Mouse (Mus musculus) liver, embryonic 16.5 days (tissue): ENCODE measurements around the gene Id1. TPM values are rescaled to one million over a fixed set of nuclear protein-coding genes. Genes with fewer than 3 reads are reported as not detected.

ENCODE experiments used
- ATAC-seq: fragments of 200-750 bp; cut with Nextera tagmentation; 2 replicates; pipeline ENCODE4 v1.8.0; 2017; ENCODE audit warnings: low read depth, mild to moderate bottlenecking, moderate number of reproducible peaks, moderate library complexity
- H3K27ac ChIP-seq: fragments of 300-500 bp; sonication (generic); 2 replicates; pipeline ENCODE4 v1.5.1; 2014; ENCODE audit warnings: mild to moderate bottlenecking, low read length
- H3K27me3 ChIP-seq: fragments of 300-500 bp; sonication (generic); 2 replicates; pipeline ENCODE4 v1.6.1; 2014; ENCODE audit warnings: low read depth, low read length, mixed read lengths; ENCODE audit not compliant: control insufficient read depth, insufficient read depth
- H3K36me3 ChIP-seq: fragments of 300-500 bp; sonication (generic); 2 replicates; pipeline ENCODE4 v1.6.1; 2014; ENCODE audit warnings: mild to moderate bottlenecking; ENCODE audit not compliant: control insufficient read depth, insufficient read depth
- H3K4me1 ChIP-seq: fragments of 300-500 bp; sonication (generic); 2 replicates; pipeline ENCODE4 v1.6.1; 2014; ENCODE audit warnings: low read depth, low read length, mixed read lengths; ENCODE audit not compliant: control insufficient read depth
- H3K4me2 ChIP-seq: fragments of 300-500 bp; sonication (generic); 2 replicates; pipeline ENCODE4 v1.6.1; 2014; ENCODE audit warnings: low read depth, low read length, mixed read lengths
- H3K4me3 ChIP-seq: fragments of 300-500 bp; sonication (generic); 2 replicates; pipeline ENCODE4 v1.5.1; 2014; ENCODE audit warnings: low read depth, mild to moderate bottlenecking, low read length
- H3K9ac ChIP-seq: fragments of 300-500 bp; sonication (generic); 2 replicates; pipeline ENCODE4 v1.6.1; 2014; ENCODE audit warnings: low read depth, low read length
- H3K9me3 ChIP-seq: fragments of 300-500 bp; sonication (generic); replicated peaks from 2 replicates; pipeline ENCODE4 v1.6.1; 2016; ENCODE audit warnings: low read length; ENCODE audit not compliant: control insufficient read depth
- WGBS: fragments of 180-500 bp; shearing (Covaris S2); extraction: QIAGEN DNeasy Blood & Tissue Kit; methylation state at CpG from one replicate; pipeline ENCODE4 v1.1.7; 2014; ENCODE audit not compliant: insufficient replicate concordance; 5-methylcytosine and 5-hydroxymethylcytosine counted together
- polyA plus RNA-seq: library from polyadenylated mRNA; unstranded; fragments of >200 nt; fragmentation: Nextera tagmentation; extraction: Ambion mirVana; gene quantifications from 2 replicates; pipeline ENCODE4 v1.2.1, GENCODE M21; 2015

The Id1 gene
- polyA plus RNA-seq, 1 experiment from 2014 or later, result 18.8 TPM

DNA sequence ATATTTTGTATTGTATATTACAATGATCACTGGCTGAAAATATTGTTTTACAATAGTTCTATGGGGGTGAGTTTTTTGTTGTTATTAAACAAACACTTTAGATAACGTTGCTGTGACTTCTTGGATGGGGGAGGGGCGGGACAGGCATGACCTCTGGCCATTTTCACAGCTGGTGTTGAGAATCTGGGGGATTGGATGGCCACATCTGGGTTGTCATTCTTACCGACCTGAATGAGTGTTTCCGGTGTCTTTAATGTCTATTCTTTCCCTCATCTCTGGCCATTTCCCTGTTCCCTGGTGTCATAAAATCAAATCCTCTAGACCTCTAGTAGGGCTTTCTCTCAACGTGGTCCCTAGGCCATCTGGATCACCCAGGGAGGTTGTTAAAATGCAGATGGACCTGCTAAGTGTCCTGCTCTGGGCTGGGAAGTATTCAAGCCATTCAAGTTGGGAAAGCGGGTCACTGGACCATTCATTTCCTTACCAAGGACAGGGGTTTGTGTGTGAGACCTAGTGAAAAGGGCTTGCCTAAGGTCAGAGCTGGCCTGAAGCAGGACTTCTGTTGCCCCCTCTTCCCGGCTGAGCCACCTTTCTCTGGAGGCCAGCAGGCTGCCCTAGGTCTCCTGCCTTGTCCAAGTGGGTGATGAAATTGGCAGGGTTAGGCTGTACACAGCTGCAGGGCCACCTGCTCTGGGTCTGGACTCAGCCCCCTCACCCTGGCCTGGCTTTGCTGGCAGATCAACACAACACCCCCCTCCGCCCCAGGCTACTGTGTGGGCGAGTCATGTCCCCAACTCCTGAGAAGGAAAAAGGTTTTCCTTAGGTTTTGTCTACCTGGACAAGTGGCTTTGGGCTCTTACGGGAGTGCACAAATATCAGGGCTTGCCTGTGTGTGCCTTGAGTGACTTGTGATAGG, 1.5 kb downstream of the Id1 start:
- peak overlapping the region; percentile 83 for H3K27ac ChIP-seq
- 13% methylated on average over 10 of the region's 10 CpGs for WGBS
- no peak for ATAC-seq
- peak overlapping the region; percentile 63 for H3K4me3 ChIP-seq
- peak overlapping the region; percentile 98 for H3K4me2 ChIP-seq
- H3K9me3 ChIP-seq, result no peaks in the 10 kb centered on the region
- H3K27me3 ChIP-seq, result peaks cover 17% of the 10 kb centered on the region
- peaks cover 76% of the 10 kb centered on the region for H3K4me1 ChIP-seq
- peak overlapping the region; percentile 68 for H3K9ac ChIP-seq
- no peaks in the 10 kb centered on the region for H3K36me3 ChIP-seq

DNA sequence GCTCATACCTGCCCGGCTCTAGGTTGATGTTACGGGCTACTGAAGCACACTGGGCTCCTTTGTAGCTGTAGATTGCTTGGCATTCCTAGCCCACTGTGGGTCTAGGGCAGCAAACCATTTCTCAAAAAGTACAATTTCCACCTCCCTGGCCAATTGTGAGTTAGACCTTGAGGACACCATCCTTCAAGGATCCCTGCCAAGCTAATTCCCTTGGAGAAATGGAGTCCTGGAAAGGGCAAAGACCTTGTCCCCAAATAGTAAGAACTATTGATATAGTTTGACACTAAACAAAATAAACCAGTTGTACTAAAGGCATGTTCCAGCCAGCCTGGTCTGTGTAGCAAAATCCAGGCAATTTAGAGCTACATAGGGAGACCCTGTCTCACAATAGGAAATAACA, 2.3 kb downstream of the Id1 start:
- H3K9ac ChIP-seq, result peak overlapping the region; percentile 68; the same call in 1 of the 2 replicates
- H3K4me2 ChIP-seq, result peak overlapping the region; percentile 98
- no peaks in the 10 kb centered on the region for H3K36me3 ChIP-seq
- no peaks in the 10 kb centered on the region for H3K9me3 ChIP-seq
- H3K27me3 ChIP-seq, result peaks cover 17% of the 10 kb centered on the region
- peaks cover 76% of the 10 kb centered on the region for H3K4me1 ChIP-seq
- peak overlapping the region; percentile 83 for H3K27ac ChIP-seq
- peak overlapping the region; percentile 63 for H3K4me3 ChIP-seq
- ATAC-seq, result no peak
- WGBS, result 54% methylated on average over 2 of the region's 2 CpGs

DNA sequence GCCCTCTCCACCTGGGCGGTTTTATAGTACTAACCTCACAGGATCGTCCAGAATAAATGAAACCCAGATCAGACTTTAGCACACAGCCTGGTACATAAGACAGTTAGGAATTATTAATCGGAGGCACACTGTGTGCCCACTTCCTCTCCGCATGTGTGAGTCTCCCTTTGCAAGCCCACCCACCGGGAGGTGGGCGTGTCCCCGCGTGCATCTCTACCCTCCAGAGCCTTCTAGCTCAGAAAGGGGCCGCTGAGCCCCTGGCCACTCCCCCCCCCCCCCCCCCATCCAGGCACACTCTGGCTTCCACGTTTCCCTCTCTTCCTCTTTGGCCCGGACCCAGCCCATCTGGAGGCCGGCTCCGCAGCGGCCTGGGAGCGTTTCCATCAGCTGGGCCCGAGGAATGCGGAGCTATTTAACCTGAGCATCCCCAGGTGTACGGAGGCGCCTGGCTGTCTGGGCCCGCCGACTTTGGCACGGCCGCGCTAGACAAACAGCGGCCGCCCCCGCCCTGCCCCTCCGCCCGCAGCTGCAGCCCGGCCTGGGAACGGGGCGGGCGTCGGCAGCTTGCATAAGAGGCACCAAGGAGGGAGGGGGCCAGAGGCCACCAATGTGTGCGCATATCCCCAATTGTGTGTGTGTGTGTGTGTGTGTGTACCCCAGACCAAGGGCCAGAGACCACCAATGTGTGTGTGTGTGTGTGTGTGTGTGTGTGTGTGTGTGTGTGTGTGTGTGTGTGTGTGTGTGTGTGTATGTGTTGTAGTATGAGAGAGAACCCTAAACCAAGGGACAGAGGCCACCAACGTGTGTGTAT, 3.2 kb downstream of the Id1 start:
- Histone ChIP-seq H3K9ac (peak overlapping the region; percentile 41; the same call in 1 of the 2 replicates), H3K4me2 (peak overlapping the region; percentile 98), H3K4me1 (peaks cover 76% of the 10 kb centered on the region), H3K27me3 (peaks cover 17% of the 10 kb centered on the region), H3K9me3 (no peaks in the 10 kb centered on the region), H3K36me3 (no peaks in the 10 kb centered on the region), H3K27ac (peak overlapping the region; percentile 83), H3K4me3 (peak overlapping the region; percentile 63)
- peak; percentile 62 for ATAC-seq
- under 1% methylated on average over 36 of the region's 36 CpGs for WGBS

DNA sequence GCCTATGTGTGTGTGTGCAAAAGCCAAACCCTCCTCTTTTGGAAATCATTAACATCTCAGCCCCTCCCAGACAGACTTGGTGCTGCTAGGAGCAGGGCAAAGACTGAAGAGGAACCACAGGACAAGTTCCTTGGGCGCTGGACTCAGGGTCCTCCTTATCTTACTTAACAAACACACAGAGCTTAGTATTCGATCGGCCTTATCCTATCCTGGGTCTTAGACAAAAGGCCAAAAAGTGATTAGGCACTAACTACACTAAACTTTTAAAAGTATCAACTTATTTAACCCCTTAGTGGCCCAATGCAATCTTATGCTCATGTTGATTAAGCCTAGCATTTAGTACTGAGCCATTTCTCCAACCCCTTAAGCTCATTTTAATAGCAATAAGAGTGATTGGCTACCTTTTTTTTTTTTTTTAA, 3.8 kb downstream of the Id1 start:
- peak overlapping the region; percentile 83 for H3K27ac ChIP-seq
- no peaks in the 10 kb centered on the region for H3K9me3 ChIP-seq
- H3K9ac ChIP-seq, result 0 out of 2 replicates have a peak overlapping the region, but pooled peaks have one; percentile 8
- H3K4me3 ChIP-seq, result peak overlapping the region; percentile 63
- 0% methylated on average over 3 of the region's 3 CpGs for WGBS
- ATAC-seq, result peak; percentile 68
- peaks cover 13% of the 10 kb centered on the region for H3K27me3 ChIP-seq
- peaks cover 72% of the 10 kb centered on the region for H3K4me1 ChIP-seq
- H3K4me2 ChIP-seq, result peak overlapping the region; percentile 98
- H3K36me3 ChIP-seq, result no peaks in the 10 kb centered on the region

DNA sequence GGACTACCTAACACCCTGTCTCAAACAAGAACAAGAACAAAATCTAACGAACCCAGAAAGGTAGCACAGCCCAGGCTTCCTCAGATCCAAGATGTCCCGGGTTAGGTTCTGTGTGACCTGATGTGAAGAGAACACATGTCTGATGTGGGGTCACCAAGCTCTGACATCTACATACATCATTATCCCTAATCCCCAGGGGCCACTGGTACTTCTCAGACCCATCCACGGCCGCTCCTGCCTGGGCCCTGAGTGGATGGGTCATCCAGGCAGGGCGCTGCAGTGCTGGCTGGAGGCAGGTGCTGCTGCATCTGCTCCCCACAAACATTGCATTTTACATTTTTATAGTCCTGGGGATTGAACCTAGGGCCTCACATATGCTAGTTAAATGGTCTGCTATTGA, 4.4 kb downstream of the Id1 start:
- 61% methylated on average over 5 of the region's 5 CpGs for WGBS
- H3K4me2 ChIP-seq, result no peak overlapping the region

DNA sequence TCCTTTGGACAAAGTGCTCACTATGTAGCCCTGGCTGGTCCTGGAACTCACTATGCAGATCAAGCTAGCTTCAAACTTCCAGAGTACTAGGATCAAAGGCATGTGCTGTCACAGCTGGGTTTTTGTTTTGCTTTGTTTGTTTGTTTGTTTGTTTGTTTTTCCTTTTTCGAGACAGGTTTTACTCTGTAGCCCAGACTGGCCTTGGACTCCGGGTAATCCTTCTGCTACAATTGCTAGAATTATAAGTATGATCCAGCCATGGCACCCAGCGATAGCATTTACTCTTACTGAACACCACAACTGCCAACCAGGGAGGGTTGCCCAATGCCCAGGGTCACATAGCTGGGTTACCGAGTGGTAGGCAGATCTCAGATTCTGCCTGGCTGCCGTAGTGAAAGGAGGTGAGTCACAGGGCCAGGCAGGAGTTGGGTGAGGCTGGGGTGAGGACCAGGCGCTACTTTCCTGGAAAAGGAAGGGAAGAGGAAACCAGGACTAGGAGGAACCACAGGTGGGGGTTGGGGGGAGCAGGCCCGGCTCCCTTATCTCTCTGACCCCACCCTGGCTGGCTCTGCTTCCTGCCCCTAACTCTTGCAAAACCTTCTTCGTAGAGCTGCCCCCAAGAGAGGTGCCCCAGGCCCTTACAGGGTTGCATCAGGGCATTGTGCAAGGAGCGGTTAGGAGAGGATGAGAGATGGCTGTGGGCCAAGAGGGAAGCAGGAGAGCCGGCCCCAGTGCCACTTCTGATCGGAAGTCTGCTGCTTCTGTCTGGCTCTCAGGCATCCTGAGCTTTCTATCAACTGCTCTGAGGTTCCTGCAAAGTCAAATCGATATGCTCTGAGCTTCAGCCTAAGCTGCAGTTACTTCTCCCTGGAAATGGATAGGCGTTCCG, 5.3 kb downstream of the Id1 start:
- Histone ChIP-seq H3K9ac (peak overlapping the region; percentile 23; the same call in 1 of the 2 replicates), H3K27me3 (no peaks in the 10 kb centered on the region), H3K4me3 (no peak overlapping the region), H3K4me1 (peaks cover 60% of the 10 kb centered on the region), H3K27ac (peak overlapping the region; percentile 76), H3K36me3 (no peaks in the 10 kb centered on the region), H3K4me2 (peak overlapping the region; percentile 28), H3K9me3 (no peaks in the 10 kb centered on the region)
- ATAC-seq, result peak; percentile 19
- WGBS, result 7% methylated on average over 14 of the region's 14 CpGs

More for the DNA sequence above, 4.4 kb downstream of the Id1 start:
- no peak overlapping the region for H3K4me3 ChIP-seq
- H3K9ac ChIP-seq, result no peak overlapping the region
- H3K27ac ChIP-seq, result peak overlapping the region; percentile 83
- H3K36me3 ChIP-seq, result no peaks in the 10 kb centered on the region
- H3K9me3 ChIP-seq, result no peaks in the 10 kb centered on the region
- no peak for ATAC-seq
- H3K4me1 ChIP-seq, result peaks cover 65% of the 10 kb centered on the region
- peaks cover 6% of the 10 kb centered on the region for H3K27me3 ChIP-seq

DNA sequence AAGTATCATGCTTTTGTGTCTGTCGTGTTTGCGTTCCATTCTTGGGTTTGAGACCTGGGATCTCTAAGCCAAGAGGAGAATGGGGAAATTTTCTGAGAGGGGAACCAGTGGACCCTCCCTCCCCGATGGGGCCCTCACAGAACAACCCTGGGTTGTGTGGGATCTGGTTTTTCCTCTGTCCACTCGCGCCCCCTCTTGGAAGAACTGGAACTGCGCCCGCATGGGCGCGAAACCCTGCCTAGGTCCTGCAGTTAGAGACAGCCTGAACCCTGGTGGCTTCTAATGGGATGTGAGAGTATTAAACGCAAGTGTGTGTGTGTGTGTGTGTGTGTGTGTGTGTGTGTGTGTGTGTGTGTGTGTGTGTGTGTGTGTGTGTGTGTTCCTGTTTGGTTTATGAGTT, 6.4 kb downstream of the Id1 start:
- ATAC-seq, result peak; percentile 28; the same call in 1 of the 2 replicates
- 7% methylated on average over 10 of the region's 10 CpGs for WGBS
- Histone ChIP-seq H3K4me1 (peaks cover 49% of the 10 kb centered on the region), H3K27me3 (no peaks in the 10 kb centered on the region), H3K36me3 (no peaks in the 10 kb centered on the region), H3K9me3 (no peaks in the 10 kb centered on the region), H3K9ac (no peak overlapping the region), H3K27ac (peak overlapping the region; percentile 73), H3K4me3 (no peak overlapping the region), H3K4me2 (peak overlapping the region; percentile 28)

DNA sequence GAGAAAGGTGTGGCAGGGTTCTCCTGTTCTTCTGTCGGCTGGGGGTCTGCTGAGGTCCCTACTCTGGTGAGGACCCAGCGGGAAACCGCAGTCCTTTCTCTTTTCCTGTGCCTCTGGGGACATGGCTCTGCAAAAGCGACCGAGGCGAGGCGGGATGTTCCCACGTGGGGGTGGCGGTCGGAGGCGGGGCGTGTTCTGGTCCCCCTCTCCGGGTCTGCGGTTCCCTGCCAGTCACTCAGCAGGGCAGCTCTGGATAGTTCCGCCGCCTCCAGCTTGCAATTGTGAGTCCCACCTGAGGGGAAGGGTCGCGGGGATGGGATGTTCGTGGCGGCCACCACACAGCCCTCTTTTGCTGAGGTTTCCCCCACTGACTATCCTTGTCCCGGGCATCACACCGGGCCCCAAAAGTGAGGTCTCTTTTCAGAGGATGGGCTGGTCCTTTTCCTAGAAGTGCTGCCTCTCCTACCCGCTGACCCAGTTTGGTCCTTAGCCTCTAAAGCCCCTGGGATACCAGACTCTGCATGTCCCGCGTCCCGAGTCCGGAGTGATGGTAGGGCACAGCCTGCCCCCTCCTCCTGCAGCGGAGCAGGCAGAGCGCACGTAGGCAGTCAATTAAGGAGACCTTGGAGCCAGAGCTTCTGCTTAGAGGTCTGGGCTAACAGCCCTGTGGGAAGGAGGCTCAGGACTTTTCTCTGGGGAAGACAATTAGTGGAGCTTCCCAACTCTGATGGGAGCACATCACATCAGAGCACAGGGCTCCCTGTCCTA, 18.1 kb downstream of the Id1 start, which contains the start of gene Cox4i2:
Gene Cox4i2, plus strand, starts transcription at position 230 of the 768 bp plus-strand sequence.
- Histone ChIP-seq H3K4me1 (no peaks in the 10 kb centered on the region), H3K9me3 (no peaks in the 10 kb centered on the region), H3K27ac (no peak within 1 kb of the TSS), H3K4me3 (no peak within 1 kb of the TSS), H3K36me3 (no peaks in the 10 kb centered on the region), H3K4me2 (peak within 1 kb of the TSS; percentile 35), H3K9ac (no peak within 1 kb of the TSS), H3K27me3 (peaks cover 27% of the 10 kb centered on the region)
- ATAC-seq, result no peak
- WGBS, result 6% methylated on average over 28 of the region's 30 CpGs
